Mouse (Mus musculus) heart, postnatal 25 days (tissue): ENCODE measurements at regions not wholly inside any gene's neighbourhood (a gene's known extent, or its start where the extent isn't known, plus 50 kb on each side); places are given as distances from the start of the nearest gene placed in this dataset.

Source experiments
- DNase-seq: peaks from one replicate; pipeline ENCODE4 v3.0.0; 2022; ENCODE audit warnings: low spot score
- intact Hi-C: fragments of 180-260 bp; cut with DNase I; formaldehyde crosslinking; loops from one replicate; pipeline ENCODE4 v1.15.1; 2025

DNA sequence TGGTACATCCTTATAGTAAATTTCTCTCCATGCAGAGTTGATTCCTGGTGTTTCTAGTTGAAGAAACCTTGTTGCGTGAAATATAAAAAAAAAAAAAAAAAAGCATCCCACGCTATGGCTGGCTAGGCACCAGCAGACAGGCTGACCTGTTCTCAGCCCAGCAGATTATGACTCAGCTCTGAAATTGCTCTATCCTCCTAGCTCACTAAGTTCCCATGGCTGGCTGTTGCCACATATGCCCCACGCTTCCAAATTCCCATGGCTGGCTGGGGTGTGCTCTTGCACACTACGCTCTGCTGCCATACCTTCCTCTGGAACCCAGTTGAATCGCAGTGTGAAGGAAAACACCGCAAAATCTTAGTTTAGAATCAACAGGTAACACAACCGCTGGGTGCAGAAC lies 270.1 kb downstream of the Mid1ip1 start:
- DNase-seq = no peak
- intact Hi-C loops = no loop called here

DNA sequence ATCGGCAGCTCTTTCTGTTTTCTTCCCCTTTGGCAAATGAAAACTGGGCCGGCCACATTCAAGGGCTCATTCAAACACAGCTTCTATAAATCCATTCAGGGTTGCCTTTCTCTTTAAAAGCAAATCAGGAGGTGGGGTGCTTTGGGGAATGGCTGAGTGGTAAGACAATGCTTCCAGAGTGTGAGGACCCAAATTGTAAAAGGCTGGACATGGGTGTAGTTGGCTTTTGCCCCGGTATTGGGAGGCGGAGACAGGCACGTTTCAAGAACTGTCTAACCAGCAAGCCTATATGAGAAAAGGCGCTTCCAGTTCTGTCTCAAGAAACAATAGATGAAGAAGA lies 277.0 kb downstream of the Mid1ip1 start:
- DNase-seq = no peak
- intact Hi-C loops = no loop called here

DNA sequence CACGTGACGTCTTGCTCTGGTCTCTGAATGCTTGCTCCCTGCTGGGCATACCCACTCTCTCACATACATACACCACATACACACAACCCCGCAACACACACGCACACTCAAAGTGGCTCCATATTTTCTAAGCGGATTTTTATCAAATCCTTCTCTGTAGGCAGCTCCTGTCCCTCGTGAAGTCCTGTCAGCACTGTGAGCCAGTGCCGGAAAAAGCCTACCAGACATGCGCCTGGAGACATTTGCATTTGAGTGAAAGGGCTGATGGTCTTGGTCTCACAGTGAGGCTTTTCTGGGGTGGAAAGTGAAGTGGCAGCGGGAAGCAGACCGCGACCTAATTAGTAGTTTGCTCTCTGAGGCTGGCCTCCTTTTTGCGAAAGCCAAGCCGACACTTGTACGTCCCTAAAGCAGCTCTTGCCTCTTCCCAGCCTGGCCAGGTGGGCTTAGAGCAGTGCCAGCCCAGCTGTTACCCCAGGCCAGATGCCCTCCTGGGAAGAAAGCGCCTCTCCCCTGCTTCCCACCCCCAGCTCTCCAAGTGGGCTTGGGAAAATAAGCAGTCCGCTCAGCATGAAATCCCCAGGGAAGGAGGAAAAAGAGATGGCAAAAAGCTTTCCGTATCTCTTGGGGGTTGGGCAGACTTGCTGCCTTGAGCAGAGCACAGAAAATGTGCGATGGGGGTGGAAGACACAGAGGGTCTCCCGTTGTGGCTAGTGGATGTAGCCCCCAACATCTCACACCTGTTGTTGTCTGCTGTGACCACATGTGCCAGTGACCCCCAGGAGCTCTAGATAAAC lies 277.6 kb downstream of the Mid1ip1 start:
- intact Hi-C loops = no loop called here
- no peak for DNase-seq

DNA sequence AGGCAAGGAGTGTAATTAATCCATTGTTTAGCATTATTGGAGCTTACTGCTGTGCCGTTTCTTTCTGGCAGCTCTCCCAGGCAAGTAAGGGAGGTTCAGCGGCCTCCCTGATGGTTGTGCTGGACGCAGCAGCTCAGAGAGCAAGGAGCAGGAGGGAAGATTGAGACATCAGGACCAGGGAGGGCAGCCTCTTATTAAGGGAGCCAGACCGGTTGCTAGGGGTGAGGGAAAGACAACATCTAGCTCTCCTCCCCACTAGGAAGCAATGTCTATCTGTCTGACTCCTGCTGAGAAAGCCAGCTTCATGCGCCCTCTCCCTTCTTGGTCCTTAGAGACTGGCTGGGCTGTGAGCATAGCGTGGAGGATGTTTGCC lies 278.2 kb downstream of the Mid1ip1 start:
- no peak for DNase-seq
- intact Hi-C loops = no loop called here

DNA sequence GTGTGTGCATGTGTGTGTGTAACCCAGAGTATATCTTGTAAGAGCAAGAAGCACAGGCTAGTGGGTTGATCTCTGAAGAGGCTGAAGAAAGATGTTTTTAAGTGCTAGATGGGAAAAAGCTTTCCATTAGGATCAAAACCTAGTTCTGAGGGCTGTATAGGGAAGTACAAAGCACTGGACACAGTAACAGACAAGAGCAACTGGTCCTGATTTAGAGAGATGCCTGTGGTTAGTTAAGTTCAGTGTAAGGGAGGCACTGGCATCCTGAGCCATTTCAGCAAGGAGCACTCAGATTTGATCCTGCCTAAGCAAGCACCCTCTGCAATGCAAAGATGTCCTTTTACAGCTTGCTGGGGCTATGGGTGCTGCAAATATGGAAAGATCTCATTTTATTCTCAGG lies 280.1 kb downstream of the Mid1ip1 start:
- intact Hi-C loops = no loop called here
- no peak for DNase-seq

DNA sequence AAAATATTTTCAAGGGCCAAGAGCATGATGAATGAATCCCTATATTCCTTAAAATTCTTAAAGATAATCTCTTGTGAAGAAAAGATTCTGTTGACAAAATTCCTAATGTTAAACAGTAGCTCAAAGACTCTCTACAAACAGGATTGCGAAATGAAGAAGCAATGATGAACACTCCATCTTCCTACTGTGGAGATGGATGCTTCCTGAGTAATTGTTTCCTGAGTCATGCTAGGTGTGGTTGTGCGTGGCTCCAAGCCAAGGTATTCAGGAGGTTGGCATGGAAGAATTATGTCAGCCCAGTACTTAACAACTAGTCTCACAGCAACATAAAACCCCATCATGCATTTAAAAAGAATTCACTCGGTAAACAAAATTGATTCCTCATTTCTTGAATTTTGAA lies 286.4 kb downstream of the Mid1ip1 start:
- DNase-seq = no peak
- intact Hi-C loops = no loop called here

DNA sequence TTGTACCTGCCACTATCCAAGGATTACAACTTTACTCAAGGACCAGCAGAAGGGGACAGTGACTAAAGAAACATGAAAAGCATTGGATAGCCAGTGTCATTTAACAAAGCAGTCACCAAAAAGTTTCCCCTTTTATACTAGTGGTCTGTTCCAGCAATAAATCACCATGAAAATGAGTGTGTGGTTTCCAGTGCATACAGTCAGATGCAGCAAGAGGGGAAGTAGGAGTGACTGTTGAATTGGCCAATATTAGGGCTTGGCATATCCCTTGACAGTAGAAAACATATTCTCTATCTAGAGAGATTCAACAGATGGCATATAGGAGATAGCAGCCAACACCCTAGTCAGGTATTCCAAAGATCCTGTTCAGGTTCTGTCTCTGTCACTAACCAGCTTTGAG lies 259.8 kb upstream of the H2al1a start:
- intact Hi-C loops = no loop called here
- no peak for DNase-seq

DNA sequence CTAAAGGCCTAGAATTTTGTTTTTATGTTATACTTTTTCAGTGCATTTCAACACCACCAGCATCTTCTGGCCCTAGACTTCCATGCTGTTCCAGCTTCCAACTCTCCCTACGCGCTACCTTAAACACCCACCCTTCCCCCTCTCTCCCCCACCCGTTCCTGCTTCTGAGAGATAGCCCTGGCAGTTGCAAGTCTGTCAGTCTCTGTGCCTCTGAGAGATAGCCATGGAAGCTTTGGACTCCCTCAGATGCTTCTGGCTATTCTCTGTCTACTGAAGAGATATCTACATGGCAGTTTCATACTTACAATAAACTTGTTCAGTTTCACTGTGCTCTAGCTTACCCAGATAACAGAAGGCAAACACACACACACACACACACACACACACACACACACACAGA lies 252.3 kb upstream of the H2al1a start:
- DNase-seq = no peak
- intact Hi-C loops = no loop called here

DNA sequence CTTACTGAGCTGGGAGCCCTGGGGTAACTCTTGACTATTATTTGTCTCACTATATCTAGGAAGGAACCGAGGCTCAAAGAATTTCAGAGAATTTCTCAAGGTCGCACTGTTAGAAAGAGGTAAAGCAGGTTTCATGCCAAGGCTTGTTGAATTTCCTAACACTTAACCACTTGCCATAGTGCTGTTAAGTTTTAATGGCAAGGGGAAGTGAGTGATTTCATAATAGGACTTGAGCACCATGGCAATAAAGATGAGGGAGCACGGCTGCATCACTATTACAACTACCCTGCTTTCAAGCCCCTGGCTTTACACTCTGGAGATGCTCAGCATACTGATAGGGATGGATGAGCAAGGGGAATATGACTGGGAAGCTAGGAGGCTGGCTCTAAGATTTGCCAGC lies 216.9 kb upstream of the H2al1a start:
- no peak for DNase-seq
- intact Hi-C loops = no loop called here

DNA sequence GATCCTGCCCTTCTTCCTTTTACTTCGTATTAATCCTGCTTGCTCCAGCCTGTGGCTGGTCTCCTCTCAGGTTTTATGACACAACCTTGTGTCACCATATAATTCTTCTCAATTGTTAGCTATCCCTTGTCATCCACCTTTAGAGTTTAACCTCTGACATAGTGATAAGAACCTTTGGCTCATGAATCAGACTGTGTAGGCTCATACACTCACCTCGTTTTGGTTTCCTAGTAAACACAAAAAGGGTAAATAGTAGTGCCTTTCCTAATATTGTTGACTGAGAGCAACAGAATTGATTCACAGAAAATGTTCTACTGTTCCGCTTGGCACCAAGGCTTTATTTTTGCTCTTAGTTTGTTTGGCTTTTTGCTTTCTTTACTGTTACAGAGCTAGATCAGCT lies 216.2 kb upstream of the H2al1a start:
- no peak for DNase-seq
- intact Hi-C loops = no loop called here

DNA sequence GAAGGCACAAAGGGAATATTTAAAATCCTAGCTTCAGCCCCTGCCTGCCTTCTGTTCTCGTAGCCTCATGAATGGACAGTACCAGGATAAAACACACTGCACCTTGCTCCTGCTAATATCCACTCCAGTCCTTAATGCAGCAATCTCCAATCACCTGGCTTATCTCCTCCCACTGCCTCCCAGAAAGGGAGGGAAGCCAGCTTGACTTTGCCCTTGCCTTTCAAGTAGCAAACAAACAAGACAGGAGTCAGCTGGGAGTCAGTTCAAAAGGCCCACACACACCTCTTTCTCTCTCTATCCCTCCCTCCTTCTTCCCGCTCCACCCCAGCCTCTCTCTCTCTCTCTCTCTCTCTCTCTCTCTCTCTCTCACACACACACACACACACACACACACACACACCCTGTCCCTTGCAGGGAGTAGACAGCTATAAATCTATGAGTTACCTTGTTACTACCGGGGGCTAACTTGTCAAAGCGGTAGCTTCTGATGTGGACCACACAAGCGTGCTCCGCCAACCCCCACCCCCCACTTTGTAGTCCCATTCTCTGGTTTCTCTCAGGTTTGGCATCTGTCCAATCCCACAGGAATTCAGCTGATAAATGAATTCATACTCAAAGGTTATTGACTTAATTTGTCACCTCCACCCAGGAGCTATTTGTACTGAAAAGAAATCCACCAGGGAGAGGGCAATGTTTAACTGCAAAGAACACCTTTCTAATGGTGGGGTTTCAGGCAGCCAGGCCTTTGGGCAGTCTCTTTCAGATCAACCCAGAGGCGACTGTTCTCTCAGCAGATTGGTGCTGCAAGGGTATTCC lies 212.6 kb upstream of the H2al1a start:
- intact Hi-C loops = loop anchor here (5.0 kb wide), 1 partner anchor 434 kb away; no protein-coding TSS in a partner anchor
- DNase-seq = no peak

DNA sequence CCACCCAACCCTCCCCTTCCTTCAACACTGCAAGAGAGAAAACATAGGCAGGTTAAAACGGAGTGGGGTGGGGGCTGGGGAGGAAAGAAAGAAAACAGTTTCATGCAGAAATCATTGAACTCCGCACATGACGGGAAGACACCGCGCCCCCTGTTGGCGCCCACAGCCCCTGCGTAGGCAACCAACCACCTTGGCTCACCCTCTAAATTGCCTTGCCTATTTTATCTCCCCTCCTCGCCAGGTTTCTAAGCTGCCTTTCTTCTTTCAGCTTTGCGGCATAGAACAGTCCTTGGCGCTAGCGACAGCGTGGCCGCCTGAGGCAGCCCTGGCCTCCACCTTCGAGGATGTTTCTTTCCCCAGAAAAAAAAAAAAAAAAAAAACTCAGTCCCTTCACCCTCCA lies 211.1 kb upstream of the H2al1a start:
- intact Hi-C loops = loop anchor here (5.0 kb wide), 1 partner anchor 436 kb away; no protein-coding TSS in a partner anchor

DNA sequence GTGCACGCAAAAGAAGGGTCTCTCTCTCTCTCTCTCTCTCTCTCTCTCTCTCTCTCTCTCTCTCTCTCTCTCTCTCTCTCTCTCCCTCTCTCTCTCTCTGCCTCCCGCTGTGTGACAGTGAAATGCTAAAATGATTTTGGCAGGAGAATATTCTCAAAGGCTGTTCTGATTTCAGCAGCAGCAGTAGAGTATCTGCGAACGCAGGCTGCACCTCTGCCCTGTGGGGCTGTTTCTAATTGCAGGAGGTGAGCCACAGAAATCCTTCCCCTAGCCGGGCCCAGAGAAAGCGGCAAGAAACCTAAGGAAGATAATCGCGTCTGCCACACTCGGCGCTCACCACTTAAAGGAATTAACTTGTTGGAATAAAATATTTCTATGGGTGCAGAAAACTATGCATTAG lies 210.6 kb upstream of the H2al1a start:
- no peak for DNase-seq
- intact Hi-C loops = loop anchor here (5.0 kb wide), 1 partner anchor 436 kb away; no protein-coding TSS in a partner anchor

More for the DNA sequence above, 211.1 kb upstream of the H2al1a start:
- DNase-seq = no peak

DNA sequence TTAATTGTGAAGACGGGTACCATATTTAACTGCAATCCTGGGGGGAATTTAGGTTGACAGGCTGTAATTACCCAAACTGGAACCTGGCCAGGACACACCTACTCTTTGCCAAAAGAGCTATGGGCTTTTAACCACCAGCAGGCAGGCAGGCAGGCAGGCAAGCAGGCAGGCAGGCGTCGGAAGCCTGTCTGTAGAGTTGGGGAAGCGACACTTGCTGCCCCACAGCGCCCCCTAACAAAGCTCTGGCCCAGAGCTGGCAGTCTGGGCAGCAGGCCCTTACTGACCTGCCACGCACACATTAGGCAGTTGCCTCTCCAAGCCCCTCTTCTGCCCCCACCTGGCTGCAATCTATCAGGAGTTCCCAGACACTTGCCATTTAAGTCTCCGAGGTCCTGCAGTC lies 208.6 kb upstream of the H2al1a start:
- intact Hi-C loops = no loop called here
- no peak for DNase-seq

DNA sequence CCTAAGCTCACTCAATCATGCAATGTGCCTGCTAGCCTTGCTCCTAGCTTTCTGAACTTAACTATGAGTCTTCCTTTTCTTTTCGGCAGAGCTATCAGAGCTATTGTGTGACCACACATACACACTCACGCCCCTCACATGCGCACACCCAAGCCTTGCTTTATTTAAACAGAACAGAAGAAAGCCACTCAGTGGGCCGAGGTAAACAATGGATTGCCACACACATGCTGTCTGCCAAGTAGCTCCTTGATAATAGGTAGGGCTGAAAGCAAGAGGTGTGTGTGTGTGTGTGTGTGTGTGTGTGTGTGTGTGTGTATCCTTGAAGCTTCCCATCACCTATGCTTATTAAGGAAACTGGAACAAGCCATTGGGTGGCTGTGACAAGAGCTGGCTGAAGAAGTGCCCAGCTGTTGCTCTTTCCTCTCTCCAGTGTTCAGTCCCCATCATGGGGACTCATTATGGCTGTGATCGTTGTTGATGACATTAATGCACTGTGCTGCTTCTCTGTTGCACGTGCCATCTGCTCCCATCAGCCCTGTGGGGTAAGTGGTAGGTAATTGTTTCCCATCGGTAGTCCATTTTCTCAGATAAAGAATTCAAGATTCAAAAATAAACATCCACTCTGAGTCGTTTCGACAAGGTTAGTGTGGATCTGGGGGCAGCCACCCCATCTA lies 201.3 kb upstream of the H2al1a start:
- intact Hi-C loops = no loop called here
- no peak for DNase-seq

DNA sequence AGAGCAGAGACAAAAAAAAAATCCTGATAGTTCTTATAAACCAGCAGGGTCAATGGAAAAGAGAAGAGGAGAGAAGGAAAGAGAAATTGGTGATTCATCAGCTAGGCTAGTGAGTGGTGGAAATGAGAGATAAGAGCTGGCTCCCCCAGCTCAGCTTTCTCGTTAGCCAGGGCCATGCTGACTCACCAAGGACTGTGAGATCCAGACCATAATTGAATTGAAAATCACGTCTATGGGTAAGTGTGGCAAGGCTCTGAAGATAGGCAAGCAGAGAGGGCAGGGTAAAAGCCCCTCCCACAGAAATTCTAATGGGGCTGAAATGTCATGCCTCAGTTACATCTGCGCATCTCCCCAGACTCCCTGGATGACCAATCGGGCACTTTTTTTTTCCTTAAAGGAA lies 200.7 kb upstream of the H2al1a start:
- intact Hi-C loops = no loop called here
- no peak for DNase-seq

DNA sequence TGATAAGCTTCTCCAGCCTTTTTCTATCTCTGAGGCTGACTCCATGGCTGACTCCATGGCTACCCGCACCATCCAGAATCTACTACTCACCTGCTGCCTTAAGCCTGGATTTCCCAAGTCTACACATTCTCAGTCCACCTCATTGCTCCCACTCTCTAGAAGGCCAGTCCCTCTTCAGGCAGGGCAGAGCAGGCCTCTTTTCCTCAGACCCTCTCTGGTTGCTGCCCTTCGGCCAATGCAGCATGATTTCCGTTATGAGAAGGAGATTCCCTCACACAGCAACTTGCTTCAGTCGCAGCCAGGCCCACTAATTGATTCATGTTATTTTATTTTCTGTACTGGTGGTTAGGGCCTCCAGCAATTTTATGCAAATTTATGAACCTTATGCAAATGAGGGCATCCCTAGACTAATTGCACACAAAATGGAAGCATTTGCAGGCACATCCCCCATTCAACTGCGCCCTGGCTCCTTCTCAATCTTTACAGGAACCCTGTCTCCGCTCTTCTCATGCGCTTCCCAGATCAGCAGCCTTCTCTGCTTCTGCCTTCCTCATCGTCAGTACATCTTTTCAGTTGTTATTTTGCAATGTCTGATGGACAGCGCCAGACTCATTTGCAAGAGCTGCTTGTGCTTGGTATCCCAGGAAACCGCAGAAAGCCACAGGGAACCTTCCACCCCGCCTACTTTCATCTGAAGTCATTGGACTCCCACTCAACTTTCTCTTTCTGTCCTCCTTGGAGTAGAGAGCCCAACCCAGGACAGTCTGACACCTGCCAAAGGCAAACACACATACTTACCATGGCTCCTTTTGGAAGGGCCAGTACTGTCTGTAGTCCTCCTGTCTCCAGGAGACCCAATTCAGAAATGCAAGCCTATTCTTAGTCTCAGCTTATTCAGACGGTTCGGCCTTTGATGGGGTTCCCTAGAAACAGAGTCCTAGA lies 199.6 kb upstream of the H2al1a start:
- DNase-seq = no peak
- intact Hi-C loops = no loop called here

DNA sequence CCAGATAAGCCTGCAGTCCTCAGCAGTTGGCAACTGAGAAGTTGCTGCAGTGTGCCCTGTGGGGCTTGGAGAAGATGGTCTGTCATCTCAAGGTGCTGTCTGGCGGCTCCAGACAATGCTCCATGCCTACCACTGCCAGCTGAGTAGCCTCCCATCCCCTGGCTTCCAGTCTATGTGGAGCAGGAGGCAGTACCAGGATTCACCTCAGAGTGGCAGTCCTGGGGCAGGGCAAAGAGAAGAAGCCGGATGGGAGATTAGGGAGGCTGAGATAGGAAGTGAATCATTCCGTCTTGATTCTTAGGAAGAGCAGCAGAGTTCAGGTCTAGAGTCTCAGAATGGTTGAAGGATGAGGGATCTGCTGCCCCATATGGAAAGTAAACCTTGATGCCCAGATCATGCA lies 198.1 kb upstream of the H2al1a start:
- no peak for DNase-seq
- intact Hi-C loops = no loop called here

DNA sequence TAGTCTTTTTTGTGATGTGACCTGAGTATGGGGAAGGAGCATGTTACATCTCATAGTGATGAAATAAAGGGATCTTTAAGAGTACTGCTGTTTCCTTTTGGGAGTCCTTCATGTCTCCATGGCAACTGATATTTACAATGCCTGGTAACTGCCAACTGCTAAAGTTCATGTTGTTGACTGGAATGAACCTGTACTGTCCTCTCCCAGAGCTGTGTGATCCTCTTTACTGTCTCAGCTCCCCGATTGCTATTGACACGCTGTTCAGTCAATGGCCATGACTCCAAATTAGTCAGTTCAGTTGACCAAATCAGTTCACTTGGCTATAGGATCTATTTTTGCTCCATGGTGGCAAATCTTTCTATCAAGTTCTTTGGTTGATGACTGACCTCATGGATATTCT lies 167.8 kb upstream of the H2al1a start:
- intact Hi-C loops = no loop called here
- no peak for DNase-seq

DNA sequence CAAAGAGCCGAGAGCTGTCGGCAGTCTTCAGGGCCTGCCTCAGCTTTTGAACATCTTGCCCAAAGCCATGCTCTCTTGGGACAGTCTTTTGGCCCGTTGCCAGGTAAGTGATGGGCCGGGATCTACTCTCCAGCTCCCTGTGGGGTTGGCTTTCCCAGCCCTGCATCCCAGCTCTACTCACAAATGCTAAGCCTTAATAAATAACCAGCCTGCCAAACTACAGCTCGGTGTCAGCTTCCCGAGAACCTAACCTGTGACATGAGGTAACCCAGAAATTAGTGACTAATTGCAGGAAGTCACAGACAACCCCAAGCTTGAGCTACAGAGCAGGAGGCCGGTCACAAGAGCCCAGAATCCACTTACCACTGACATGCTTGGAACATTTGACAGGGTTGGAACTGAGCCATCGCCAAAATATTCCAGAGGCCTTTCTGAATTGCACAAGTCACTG lies 159.1 kb upstream of the H2al1a start:
- peak; percentile 21 for DNase-seq
- intact Hi-C loops = no loop called here
